Mouse (Mus musculus) embryonic fibroblast, embryonic 13.5 days (primary cell): ENCODE measurements at regions not wholly inside any gene's neighbourhood (a gene's known extent, or its start where the extent isn't known, plus 50 kb on each side); places are given as distances from the start of the nearest gene placed in this dataset.

Experiments
- H3K27ac ChIP-seq: 2 replicates; pipeline ENCODE4 v1.5.1; 2012; ENCODE audit warnings: low read length, control low read depth, inconsistent platforms; ENCODE audit not compliant: insufficient read depth
- H3K4me1 ChIP-seq: 2 replicates; pipeline ENCODE4 v1.6.1; 2011; ENCODE audit warnings: low read length; ENCODE audit not compliant: control insufficient read depth, insufficient read depth
- H3K4me3 ChIP-seq: 2 replicates; pipeline ENCODE4 v1.5.1; 2011; ENCODE audit warnings: mild to moderate bottlenecking, control low read depth, low read length; ENCODE audit not compliant: insufficient read depth
- CTCF ChIP-seq: IDR thresholded peaks from 2 replicates; pipeline ENCODE4 v1.5.1; 2011; ENCODE audit warnings: mild to moderate bottlenecking, control low read depth, low read length, moderate library complexity, borderline replicate concordance; ENCODE audit not compliant: insufficient read depth
- POLR2A ChIP-seq: IDR thresholded peaks from 2 replicates; pipeline ENCODE4 v1.6.1; 2011; ENCODE audit warnings: low read depth, mild to moderate bottlenecking, control low read depth, low read length, moderate library complexity

DNA sequence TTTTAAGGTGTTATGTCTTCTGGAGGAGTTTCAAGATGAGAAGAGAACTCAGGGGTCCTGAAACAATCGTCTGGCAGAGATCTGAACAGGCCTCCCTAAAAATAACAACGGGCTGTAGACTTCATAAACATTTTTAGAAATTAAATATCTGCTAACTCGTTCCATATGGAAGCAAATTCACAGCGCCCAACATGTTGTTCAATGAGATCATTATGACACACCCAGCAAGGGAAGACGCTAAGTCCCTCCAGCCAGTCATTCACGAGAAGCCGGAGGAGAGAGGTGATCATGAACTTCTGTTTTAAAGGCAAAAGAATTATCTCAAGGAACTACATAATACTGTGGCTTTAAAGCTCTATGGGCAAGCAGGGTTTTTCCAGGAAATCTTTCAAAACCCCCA lies 334.8 kb downstream of the Efna5 start:
- peaks cover 2% of the 10 kb centered on the region; the same call in 1 of the 2 replicates for H3K4me1 ChIP-seq
- no peak overlapping the region for H3K4me3 ChIP-seq
- no peak for TF ChIP-seq POLR2A
- no peak for TF ChIP-seq CTCF
- no peak overlapping the region for H3K27ac ChIP-seq

DNA sequence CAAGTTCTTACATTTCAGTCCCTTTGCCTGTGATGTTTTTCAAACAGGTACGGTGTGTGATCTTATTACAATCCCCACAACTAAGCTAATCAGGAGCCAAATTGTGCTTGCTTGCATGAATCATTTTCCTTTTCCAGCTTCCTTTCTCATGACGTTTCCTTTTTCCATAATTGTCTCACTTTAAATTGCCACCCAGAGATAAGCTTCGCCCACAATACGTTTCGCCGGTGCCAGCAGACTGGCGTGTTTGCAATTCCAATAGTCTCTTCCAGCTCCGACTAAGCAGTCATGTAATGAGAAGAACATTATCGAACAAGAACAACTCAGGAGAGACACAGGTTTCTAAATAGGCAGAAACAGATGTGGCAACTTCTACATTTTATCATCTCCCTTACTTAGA lies 335.8 kb downstream of the Efna5 start:
- no peak for TF ChIP-seq POLR2A
- TF ChIP-seq CTCF = no peak
- H3K27ac ChIP-seq = no peak overlapping the region
- H3K4me3 ChIP-seq = no peak overlapping the region
- peaks cover 2% of the 10 kb centered on the region; the same call in 1 of the 2 replicates for H3K4me1 ChIP-seq

DNA sequence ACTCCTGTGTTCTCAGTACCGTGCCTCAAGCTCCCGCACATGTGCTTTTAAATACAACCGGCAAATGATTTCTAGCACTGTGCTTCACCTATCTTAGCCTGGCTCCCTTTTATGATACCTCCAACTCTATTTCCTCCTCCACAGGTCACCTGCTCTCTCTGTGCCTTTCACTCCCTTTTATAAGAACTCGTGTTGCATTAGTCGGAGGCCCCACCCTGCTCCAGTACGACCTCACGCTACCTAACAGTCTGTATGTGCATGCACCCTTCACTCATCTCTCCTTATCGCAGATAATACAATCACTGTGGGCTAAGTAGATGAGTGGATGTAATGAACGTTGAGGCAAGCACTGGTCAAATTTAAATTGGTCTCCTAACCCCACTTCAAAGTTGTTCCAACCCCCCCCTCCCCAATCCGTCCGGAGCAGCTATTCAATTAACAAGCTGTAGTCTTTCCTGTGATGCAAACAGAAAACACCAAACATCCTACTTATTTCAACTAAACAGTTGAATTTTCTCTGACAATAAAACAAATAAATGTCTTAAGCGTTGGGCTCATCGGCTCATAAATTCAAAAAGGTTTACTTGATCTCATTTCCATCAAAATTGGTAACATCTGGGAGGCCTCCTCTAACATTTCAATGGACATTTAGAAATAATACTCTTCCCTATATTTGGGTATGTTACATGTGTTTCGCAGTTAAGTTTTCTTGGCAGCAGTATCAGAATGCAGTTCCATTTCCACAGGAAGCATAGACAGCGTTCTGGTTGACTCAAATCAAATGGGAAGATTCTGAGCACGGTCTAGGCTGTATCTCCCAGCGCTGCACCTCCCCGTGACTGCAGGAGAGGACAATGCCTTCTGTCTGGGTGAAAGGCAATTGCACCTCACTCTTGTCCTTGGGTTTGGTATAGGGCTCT lies 337.8 kb downstream of the Efna5 start:
- no peak for TF ChIP-seq POLR2A
- no peak for TF ChIP-seq CTCF
- H3K27ac ChIP-seq = no peak overlapping the region
- no peak overlapping the region for H3K4me3 ChIP-seq
- H3K4me1 ChIP-seq = peaks cover 2% of the 10 kb centered on the region; the same call in 1 of the 2 replicates

DNA sequence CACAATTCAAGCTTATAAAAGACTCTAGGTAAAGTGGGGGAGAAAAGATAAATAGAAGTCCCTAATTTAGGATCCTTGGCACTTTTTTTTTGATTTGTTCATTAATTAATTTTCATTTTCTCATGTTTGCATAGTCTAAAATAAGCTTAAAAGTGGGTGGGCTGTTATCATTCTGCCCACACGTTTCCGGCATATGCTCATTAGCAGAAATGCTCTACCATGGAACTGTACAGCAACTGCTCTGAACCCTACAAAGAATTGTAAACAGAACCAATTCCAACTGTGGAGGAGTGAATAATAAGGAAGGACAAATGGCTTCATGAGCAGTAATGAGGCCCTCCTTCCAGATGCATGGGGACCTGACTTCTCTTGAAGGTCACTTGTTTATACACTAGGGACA lies 351.2 kb downstream of the Efna5 start:
- TF ChIP-seq CTCF = no peak
- TF ChIP-seq POLR2A = no peak
- no peak overlapping the region for H3K27ac ChIP-seq
- H3K4me1 ChIP-seq = 0 out of 2 replicates have a peak, but pooled peaks cover 3% of the 10 kb centered on the region
- H3K4me3 ChIP-seq = no peak overlapping the region

DNA sequence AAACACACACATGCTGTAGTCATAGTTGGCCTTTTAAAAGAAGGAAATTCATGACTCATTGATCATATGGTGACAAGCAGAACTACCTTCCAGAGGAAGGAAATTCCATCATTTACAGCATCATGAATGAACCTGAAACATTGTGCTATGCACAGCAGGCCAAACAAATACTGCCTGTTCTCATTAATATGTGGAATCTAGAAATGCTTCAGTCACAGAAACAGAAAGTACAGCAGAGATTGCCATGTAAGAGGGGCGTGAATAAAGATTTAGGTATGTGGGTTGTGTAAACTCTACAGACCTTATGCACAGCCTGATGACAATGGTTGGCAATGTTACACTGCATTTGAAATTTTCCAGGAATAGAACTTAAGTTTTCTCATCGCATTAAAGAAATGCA lies 353.6 kb downstream of the Efna5 start:
- no peak overlapping the region for H3K27ac ChIP-seq
- H3K4me3 ChIP-seq = no peak overlapping the region
- no peak for TF ChIP-seq POLR2A
- 0 out of 2 replicates have a peak, but pooled peaks cover 3% of the 10 kb centered on the region for H3K4me1 ChIP-seq

DNA sequence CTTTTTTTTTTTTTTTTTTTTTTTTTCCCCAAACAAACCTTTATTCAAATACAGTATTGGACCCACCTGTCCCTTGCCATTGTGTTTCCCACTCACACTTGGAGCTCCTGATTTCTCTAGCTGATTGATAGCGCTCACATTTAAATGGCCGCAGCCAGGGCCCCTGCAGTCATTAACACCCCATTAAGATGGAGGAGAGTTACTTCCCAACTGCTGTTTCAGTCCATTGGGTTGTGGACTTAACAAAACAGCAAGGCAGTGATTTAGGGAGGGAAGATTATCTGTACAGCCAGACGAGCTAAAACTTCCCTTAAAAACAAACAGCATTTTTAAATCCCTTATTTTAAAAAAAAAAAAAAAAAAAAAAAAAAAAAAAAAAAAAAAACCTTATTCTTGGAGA lies 367.5 kb downstream of the Efna5 start:
- H3K27ac ChIP-seq = no peak overlapping the region
- H3K4me1 ChIP-seq = peaks cover 6% of the 10 kb centered on the region
- no peak overlapping the region for H3K4me3 ChIP-seq
- TF ChIP-seq CTCF = no peak
- TF ChIP-seq POLR2A = no peak

DNA sequence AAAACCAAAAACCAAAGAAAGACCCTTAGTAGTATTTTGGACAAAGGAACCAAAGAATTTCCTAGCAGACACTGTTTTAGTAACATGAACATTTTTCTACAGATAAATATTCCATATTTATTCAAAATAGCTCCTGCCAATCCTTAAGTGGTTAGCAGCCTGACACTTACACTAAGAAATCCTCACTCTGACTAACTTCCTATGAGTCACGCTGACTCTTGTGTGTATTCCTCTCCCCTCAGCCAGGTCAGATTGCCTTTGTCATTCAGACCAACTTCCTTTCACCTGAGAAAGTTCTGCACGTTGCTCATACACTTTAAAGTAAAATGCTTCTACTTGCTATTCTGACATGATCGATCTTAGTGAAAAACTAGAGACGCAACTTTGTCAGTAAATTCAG lies 370.9 kb downstream of the Efna5 start:
- Histone ChIP-seq H3K27ac (0 out of 2 replicates have a peak overlapping the region, but pooled peaks have one; percentile 36), H3K4me3 (no peak overlapping the region), H3K4me1 (peaks cover 11% of the 10 kb centered on the region)
- TF ChIP-seq POLR2A (no peak), CTCF (no peak)

DNA sequence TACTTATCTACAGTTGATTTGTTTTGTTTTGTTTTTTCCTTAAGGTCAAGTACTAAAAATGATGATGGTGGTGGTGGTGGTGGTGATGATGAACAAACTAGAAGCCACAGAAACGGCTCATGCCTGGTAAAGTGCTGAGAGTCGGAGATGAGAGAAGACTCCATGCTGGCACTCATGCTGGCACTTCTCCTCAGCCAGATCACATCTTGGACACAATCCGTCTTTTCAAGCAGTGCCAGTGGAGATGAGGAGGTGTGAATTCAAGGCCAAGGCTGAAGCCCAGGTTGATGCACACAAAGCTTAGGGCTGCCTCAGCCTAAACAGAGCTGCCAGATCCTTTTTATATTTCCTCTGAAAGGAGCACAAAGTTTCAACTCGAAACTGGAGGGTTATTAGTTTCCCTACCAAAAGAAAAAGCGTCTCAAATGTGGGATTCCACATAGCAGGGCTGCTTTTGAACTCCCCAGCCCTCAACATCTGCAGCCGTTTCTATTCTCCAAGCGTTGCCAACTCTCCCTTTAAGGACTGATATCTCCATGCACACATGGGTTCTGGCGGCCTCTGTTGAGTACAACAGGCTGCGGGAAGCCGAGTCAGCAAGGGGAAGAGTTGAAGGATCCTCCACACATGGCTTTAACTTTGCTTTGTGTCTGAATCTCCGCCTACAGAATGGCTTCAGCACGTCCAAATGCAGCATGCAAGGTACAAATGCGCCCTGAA lies 373.2 kb downstream of the Efna5 start:
- H3K4me1 ChIP-seq = peaks cover 11% of the 10 kb centered on the region
- H3K4me3 ChIP-seq = no peak overlapping the region
- no peak overlapping the region for H3K27ac ChIP-seq
- TF ChIP-seq POLR2A = no peak
- TF ChIP-seq CTCF = no peak

DNA sequence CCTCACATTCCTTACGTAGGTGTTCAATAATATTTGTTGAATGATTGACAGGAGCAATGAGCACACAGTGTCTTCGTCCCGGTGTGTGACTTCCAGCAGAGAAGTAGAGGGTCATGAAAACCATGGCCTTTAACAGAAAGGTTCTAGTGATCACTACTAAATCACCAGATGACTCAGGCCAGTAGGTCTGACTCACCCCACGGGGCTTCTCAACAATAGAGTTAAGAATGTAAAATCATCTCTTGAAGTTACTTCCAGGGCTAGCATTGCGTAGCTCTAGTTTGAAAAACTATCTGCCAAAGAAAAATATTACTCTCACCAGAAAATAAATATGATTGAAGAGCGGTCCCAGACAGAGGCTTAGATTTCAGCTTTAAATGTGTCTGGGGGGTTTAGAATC lies 376.4 kb downstream of the Efna5 start:
- Histone ChIP-seq H3K27ac (0 out of 2 replicates have a peak overlapping the region, but pooled peaks have one; percentile 14), H3K4me1 (peaks cover 7% of the 10 kb centered on the region), H3K4me3 (no peak overlapping the region)
- no peak for TF ChIP-seq CTCF
- no peak for TF ChIP-seq POLR2A

DNA sequence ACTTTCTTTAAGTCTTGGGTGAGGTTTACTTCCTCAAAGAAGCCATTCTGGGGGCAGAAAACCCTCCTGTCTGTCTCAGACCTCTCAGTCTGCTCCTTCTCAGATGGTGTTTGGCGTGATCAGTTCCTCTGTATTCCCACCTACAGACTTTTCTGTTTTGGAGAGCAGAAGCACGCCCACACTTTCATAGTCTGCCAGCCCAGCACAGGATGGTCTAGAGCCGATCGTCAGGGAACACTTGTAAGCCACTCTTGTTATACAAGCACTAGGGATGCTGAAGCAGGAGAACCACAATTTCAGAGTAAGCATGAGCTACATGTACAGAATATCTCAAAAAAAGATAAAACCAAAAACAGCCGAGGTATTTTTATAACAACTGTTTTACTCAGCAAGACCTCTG lies 410.4 kb downstream of the Efna5 start:
- TF ChIP-seq CTCF (no peak), POLR2A (no peak)
- H3K4me1 ChIP-seq = peaks cover 10% of the 10 kb centered on the region
- no peak overlapping the region for H3K27ac ChIP-seq
- no peak overlapping the region for H3K4me3 ChIP-seq
